Mouse (Mus musculus): ENCODE results near the gene 1700012B07Rik. TPM values are rescaled to one million over a fixed set of nuclear protein-coding genes. Genes with fewer than 3 reads are reported as not detected.

Gene 1700012B07Rik
- polyA plus RNA-seq, 1 experiment from 2014 or later, result not detected

DNA sequence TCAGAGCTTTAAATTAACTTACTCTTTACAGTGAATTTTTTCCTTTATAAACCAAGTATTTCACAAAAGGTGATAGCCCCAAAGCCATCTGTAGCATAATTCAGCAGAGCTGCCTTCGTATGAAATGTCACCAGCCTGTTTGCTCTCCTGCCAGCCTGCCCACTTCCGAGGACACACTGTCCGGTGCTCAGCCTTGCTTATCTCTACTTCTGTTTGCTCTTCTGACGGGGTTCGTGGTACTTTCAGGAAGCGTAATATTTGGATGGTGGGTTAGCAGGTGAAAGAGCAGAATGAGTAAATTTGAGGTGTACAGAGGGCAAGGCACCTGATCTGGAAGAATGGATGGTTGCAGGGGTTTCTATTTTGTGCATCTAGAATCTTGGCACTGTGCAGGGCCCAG lies 5.6 kb downstream of the 1700012B07Rik start:
- H3K4me1 ChIP-seq (ENCODE audit: control insufficient read depth, insufficient read depth, low read length), result no peaks in the 10 kb centered on the region
- no peaks in the 10 kb centered on the region for H3K9me3 ChIP-seq (replicated peaks; ENCODE audit: control insufficient read depth, low read length)
- no peak for ATAC-seq (replicated peaks; ENCODE audit: insufficient number of reproducible peaks, low FRiP score, low TSS enrichment)
- WGBS (ENCODE audit: insufficient replicate concordance), result 46% methylated on average over 6 of the region's 6 CpGs
- no peak overlapping the region for H3K27ac ChIP-seq (ENCODE audit: low read depth, low read length)
- no peaks in the 10 kb centered on the region for H3K36me3 ChIP-seq (ENCODE audit: control insufficient read depth, insufficient read depth, low read length)
- no peak overlapping the region for H3K4me3 ChIP-seq (ENCODE audit: low read depth, low read length)
- no peaks in the 10 kb centered on the region for H3K27me3 ChIP-seq (ENCODE audit: control insufficient read depth, insufficient read depth, low read length)
- H3K4me2 ChIP-seq, result no peak overlapping the region
- no peak overlapping the region for H3K9ac ChIP-seq (ENCODE audit: low read depth, low read length)

DNA sequence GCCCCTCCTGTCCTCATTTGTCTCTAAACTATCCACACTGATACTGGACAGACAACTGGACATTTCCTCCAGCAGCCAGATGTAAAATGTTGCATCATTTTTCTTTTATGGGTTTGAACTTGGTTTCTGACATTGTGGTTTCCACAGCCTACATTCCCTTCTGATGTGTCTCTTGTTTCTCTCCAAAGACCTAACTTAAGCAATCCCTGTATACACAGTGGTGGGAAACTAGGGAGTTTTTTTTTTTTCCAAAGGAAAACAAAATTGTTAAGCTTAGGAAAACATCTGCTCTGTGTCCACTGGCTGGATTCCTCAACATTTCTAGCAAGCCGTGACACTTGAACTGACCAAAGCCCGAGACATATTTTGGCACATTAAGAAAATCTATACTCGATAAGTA lies 10.4 kb downstream of the 1700012B07Rik start:
- 56% methylated on average over 3 of the region's 3 CpGs for WGBS (ENCODE audit: insufficient replicate concordance)
- no peak overlapping the region for H3K4me3 ChIP-seq (ENCODE audit: low read depth, low read length)
- H3K27ac ChIP-seq (ENCODE audit: low read depth, low read length), result no peak overlapping the region
- no peak overlapping the region for H3K9ac ChIP-seq (ENCODE audit: low read depth, low read length)
- H3K4me1 ChIP-seq (ENCODE audit: control insufficient read depth, insufficient read depth, low read length), result no peaks in the 10 kb centered on the region
- H3K9me3 ChIP-seq (replicated peaks; ENCODE audit: control insufficient read depth, low read length), result no peaks in the 10 kb centered on the region
- H3K27me3 ChIP-seq (ENCODE audit: control insufficient read depth, insufficient read depth, low read length), result no peaks in the 10 kb centered on the region
- no peak for ATAC-seq (replicated peaks; ENCODE audit: insufficient number of reproducible peaks, low FRiP score, low TSS enrichment)
- no peak overlapping the region for H3K4me2 ChIP-seq
- no peaks in the 10 kb centered on the region for H3K36me3 ChIP-seq (ENCODE audit: control insufficient read depth, insufficient read depth, low read length)

- ATAC-seq (replicated peaks; ENCODE audit: insufficient number of reproducible peaks, low FRiP score, low TSS enrichment), result no peak
- no peaks in the 10 kb centered on the region for H3K36me3 ChIP-seq (ENCODE audit: control insufficient read depth, insufficient read depth, low read length)
- H3K27me3 ChIP-seq (ENCODE audit: control insufficient read depth, insufficient read depth, low read length), result no peaks in the 10 kb centered on the region
- H3K4me3 ChIP-seq (ENCODE audit: low read depth, low read length), result no peak overlapping the region
- no peak overlapping the region for H3K4me2 ChIP-seq
- no peaks in the 10 kb centered on the region for H3K9me3 ChIP-seq (replicated peaks; ENCODE audit: control insufficient read depth, low read length)
- H3K4me1 ChIP-seq (ENCODE audit: control insufficient read depth, insufficient read depth, low read length), result no peaks in the 10 kb centered on the region
- H3K27ac ChIP-seq (ENCODE audit: low read depth, low read length), result no peak overlapping the region
- 62% methylated on average over 1 of the region's 1 CpGs for WGBS (ENCODE audit: insufficient replicate concordance)
- no peak overlapping the region for H3K9ac ChIP-seq (ENCODE audit: low read depth, low read length)
These were observed 10.9 kb downstream of the 1700012B07Rik start for GRCm38 (mm10) chr11:109816911-109817310.

DNA sequence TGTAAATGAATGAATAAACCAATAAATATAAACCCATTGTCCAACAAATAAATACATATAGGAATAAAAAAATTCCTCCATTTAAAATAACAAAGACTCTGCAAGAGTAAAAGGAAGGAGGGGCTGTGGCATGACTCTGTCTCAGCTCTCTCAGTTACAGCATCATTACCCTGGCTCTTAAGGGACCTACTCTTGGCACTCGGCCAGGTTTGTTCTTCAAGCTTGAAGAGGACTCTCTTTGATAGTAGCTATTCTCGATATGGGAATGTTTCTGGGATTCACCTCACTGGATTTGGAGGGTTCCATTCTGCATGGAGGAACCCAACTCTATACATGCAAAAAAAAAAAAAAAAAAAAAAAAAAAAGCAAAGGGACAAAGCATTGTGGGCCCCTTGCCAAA lies 16.1 kb downstream of the 1700012B07Rik start:
- Histone ChIP-seq H3K9ac (ENCODE audit: low read depth, low read length) (no peak overlapping the region), H3K4me3 (ENCODE audit: low read depth, low read length) (no peak overlapping the region), H3K36me3 (ENCODE audit: control insufficient read depth, insufficient read depth, low read length) (no peaks in the 10 kb centered on the region), H3K27me3 (ENCODE audit: control insufficient read depth, insufficient read depth, low read length) (no peaks in the 10 kb centered on the region), H3K27ac (ENCODE audit: low read depth, low read length) (no peak overlapping the region), H3K4me2 (no peak overlapping the region), H3K4me1 (ENCODE audit: control insufficient read depth, insufficient read depth, low read length) (no peaks in the 10 kb centered on the region), H3K9me3 (replicated peaks; ENCODE audit: control insufficient read depth, low read length) (no peaks in the 10 kb centered on the region)
- ATAC-seq (replicated peaks; ENCODE audit: insufficient number of reproducible peaks, low FRiP score, low TSS enrichment), result no peak
- 65% methylated on average over 2 of the region's 2 CpGs for WGBS (ENCODE audit: insufficient replicate concordance)

GRCm38 (mm10) chr11:109809175-109809855 lies 18.5 kb downstream of the 1700012B07Rik start:
- no peak overlapping the region for H3K9ac ChIP-seq (ENCODE audit: low read depth, low read length)
- H3K27ac ChIP-seq (ENCODE audit: low read depth, low read length), result no peak overlapping the region
- no peaks in the 10 kb centered on the region for H3K9me3 ChIP-seq (replicated peaks; ENCODE audit: control insufficient read depth, low read length)
- H3K36me3 ChIP-seq (ENCODE audit: control insufficient read depth, insufficient read depth, low read length), result no peaks in the 10 kb centered on the region
- no peak overlapping the region for H3K4me3 ChIP-seq (ENCODE audit: low read depth, low read length)
- no peaks in the 10 kb centered on the region for H3K27me3 ChIP-seq (ENCODE audit: control insufficient read depth, insufficient read depth, low read length)
- H3K4me2 ChIP-seq, result no peak overlapping the region
- H3K4me1 ChIP-seq (ENCODE audit: control insufficient read depth, insufficient read depth, low read length), result no peaks in the 10 kb centered on the region
- 59% methylated on average over 4 of the region's 4 CpGs for WGBS (ENCODE audit: insufficient replicate concordance)
- no peak for ATAC-seq (replicated peaks; ENCODE audit: insufficient number of reproducible peaks, low FRiP score, low TSS enrichment)

DNA sequence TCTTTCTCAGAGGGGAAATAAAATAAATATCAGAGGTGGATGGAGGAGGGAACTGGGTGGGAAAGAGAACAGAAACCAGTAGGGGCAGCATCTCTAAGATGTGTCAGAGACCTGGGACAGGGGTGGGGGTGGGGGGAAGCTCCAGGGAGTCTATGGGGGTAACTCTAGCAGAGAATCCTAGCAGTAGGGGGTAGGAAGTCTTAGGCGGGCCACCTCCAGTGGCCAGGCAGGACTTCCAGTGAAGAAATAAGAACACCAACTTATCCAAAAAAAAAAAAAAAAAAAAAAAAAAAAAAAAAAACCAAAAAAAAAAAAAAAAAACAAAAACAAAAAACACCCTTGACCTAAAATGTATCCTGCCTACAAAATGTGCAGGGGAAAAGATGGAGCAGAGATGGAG lies 26.3 kb downstream of the 1700012B07Rik start:
- Histone ChIP-seq H3K4me1 (ENCODE audit: control insufficient read depth, insufficient read depth, low read length) (no peaks in the 10 kb centered on the region), H3K27ac (ENCODE audit: low read depth, low read length) (no peak overlapping the region), H3K4me2 (no peak overlapping the region), H3K9me3 (replicated peaks; ENCODE audit: control insufficient read depth, low read length) (no peaks in the 10 kb centered on the region), H3K36me3 (ENCODE audit: control insufficient read depth, insufficient read depth, low read length) (no peaks in the 10 kb centered on the region), H3K4me3 (ENCODE audit: low read depth, low read length) (no peak overlapping the region), H3K9ac (ENCODE audit: low read depth, low read length) (no peak overlapping the region), H3K27me3 (ENCODE audit: control insufficient read depth, insufficient read depth, low read length) (no peaks in the 10 kb centered on the region)
- WGBS (ENCODE audit: insufficient replicate concordance), result 69% methylated on average over 1 of the region's 1 CpGs
- ATAC-seq (replicated peaks; ENCODE audit: insufficient number of reproducible peaks, low FRiP score, low TSS enrichment), result no peak

DNA sequence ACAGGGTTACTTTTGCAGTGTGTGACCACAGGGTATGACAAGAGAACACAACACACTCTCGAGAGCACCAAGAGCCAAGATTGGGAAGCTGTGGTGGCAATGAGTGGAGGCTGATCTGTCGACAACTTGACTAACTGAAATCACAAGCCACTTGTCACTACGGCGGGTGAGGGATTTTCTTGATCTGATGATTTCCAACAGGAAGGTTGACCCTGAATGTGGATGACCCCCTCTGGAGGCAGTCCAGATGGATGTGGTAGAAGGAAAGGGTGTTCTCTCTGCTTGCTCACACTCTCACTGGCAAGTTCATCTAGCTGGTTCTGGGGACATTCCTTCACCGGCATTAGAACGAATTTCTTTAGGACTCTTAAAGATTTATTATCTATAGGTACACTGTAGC lies 30.3 kb downstream of the 1700012B07Rik start:
- 69% methylated on average over 6 of the region's 6 CpGs for WGBS (ENCODE audit: insufficient replicate concordance)

DNA sequence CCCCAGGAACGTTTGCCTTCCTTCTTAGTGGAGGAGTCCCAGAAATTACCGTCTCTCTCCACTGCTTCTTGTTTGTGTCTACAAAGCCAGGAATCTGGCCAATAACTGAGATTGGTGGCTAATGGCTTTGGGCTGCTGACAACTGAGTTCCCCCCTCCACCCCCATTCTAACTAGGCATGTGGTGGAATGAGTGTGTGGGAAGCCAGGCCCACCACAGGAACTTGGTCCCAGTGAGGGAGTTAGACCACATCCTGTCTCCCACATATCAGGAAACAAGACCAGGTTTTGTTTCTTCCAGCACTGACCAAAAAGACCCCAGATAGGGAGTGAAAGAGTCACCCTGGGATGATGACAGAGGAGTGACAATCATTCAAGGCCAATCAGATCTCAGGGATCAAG lies 32.3 kb downstream of the 1700012B07Rik start:
- no peaks in the 10 kb centered on the region for H3K27me3 ChIP-seq (ENCODE audit: control insufficient read depth, insufficient read depth, low read length)

More for the DNA sequence above, 30.3 kb downstream of the 1700012B07Rik start:
- no peaks in the 10 kb centered on the region for H3K4me1 ChIP-seq (ENCODE audit: control insufficient read depth, insufficient read depth, low read length)
- H3K36me3 ChIP-seq (ENCODE audit: control insufficient read depth, insufficient read depth, low read length), result no peaks in the 10 kb centered on the region
- H3K4me2 ChIP-seq, result no peak overlapping the region
- no peak overlapping the region for H3K4me3 ChIP-seq (ENCODE audit: low read depth, low read length)
- ATAC-seq (replicated peaks; ENCODE audit: insufficient number of reproducible peaks, low FRiP score, low TSS enrichment), result no peak
- no peak overlapping the region for H3K9ac ChIP-seq (ENCODE audit: low read depth, low read length)
- H3K27ac ChIP-seq (ENCODE audit: low read depth, low read length), result no peak overlapping the region
- no peaks in the 10 kb centered on the region for H3K27me3 ChIP-seq (ENCODE audit: control insufficient read depth, insufficient read depth, low read length)
- H3K9me3 ChIP-seq (replicated peaks; ENCODE audit: control insufficient read depth, low read length), result no peaks in the 10 kb centered on the region

DNA sequence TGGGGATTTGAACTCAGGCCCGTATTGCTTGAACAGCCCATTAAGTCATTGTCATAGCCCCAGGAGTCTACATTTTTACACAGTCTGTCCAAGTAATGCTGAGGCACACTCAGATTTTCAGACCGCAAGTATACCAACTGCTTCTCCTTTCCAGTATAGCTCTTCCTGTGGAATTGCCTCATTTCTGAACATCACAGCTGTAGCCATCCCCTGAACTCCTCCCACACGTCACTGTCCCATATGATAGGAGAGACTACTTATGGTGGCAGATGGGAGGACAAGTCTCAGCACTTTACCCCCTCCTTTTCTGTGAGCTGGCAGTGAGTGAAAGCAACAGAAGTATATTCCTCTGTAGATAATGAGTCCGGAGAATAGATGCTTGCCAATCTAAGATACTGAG lies 34.3 kb downstream of the 1700012B07Rik start:
- 71% methylated on average over 4 of the region's 4 CpGs for WGBS (ENCODE audit: insufficient replicate concordance)
- ATAC-seq (replicated peaks; ENCODE audit: insufficient number of reproducible peaks, low FRiP score, low TSS enrichment), result no peak
- H3K36me3 ChIP-seq (ENCODE audit: control insufficient read depth, insufficient read depth, low read length), result no peaks in the 10 kb centered on the region
- no peak overlapping the region for H3K4me2 ChIP-seq
- no peak overlapping the region for H3K9ac ChIP-seq (ENCODE audit: low read depth, low read length)
- no peaks in the 10 kb centered on the region for H3K27me3 ChIP-seq (ENCODE audit: control insufficient read depth, insufficient read depth, low read length)
- no peaks in the 10 kb centered on the region for H3K9me3 ChIP-seq (replicated peaks; ENCODE audit: control insufficient read depth, low read length)
- H3K4me3 ChIP-seq (ENCODE audit: low read depth, low read length), result no peak overlapping the region
- H3K27ac ChIP-seq (ENCODE audit: low read depth, low read length), result no peak overlapping the region
- H3K4me1 ChIP-seq (ENCODE audit: control insufficient read depth, insufficient read depth, low read length), result no peaks in the 10 kb centered on the region

More for the DNA sequence above, 32.3 kb downstream of the 1700012B07Rik start:
- Histone ChIP-seq H3K4me3 (ENCODE audit: low read depth, low read length) (no peak overlapping the region), H3K4me2 (no peak overlapping the region), H3K27ac (ENCODE audit: low read depth, low read length) (no peak overlapping the region), H3K9me3 (replicated peaks; ENCODE audit: control insufficient read depth, low read length) (no peaks in the 10 kb centered on the region), H3K4me1 (ENCODE audit: control insufficient read depth, insufficient read depth, low read length) (no peaks in the 10 kb centered on the region), H3K9ac (ENCODE audit: low read depth, low read length) (no peak overlapping the region), H3K36me3 (ENCODE audit: control insufficient read depth, insufficient read depth, low read length) (no peaks in the 10 kb centered on the region)
- ATAC-seq (replicated peaks; ENCODE audit: insufficient number of reproducible peaks, low FRiP score, low TSS enrichment), result no peak
- 61% methylated on average over 2 of the region's 2 CpGs for WGBS (ENCODE audit: insufficient replicate concordance)
